Mouse (Mus musculus) liver, adult 2 months (tissue): Measurements from ENCODE around the gene Mrps27. TPM values are rescaled to one million over a fixed set of nuclear protein-coding genes. Genes with fewer than 3 reads are reported as not detected.
A peak's percentile ranks its signal among the peaks of the same experiment; 100 is the strongest.

Experiments
- DNase-seq: peaks from one replicate; pipeline ENCODE4 v3.0.0-alpha.2; 2011; ENCODE audit warnings: low read depth, low spot score; ENCODE audit errors: extremely low read depth
- H3K27ac ChIP-seq: fragments of 200-500 bp; replicated peaks from 2 replicates; pipeline ENCODE4 v1.5.1; 2012; ENCODE audit warnings: low read depth, mild to moderate bottlenecking, control low read depth, inconsistent platforms, low read length; ENCODE audit not compliant: insufficient read depth
- H3K27me3 ChIP-seq: fragments of 200-500 bp; 2 replicates; pipeline ENCODE4 v1.6.1; 2012; ENCODE audit warnings: mild to moderate bottlenecking, moderate library complexity, low read length, inconsistent platforms; ENCODE audit not compliant: control insufficient read depth, insufficient read depth
- H3K36me3 ChIP-seq: fragments of 200-500 bp; 2 replicates; pipeline ENCODE4 v1.6.1; 2012; ENCODE audit warnings: low read length, inconsistent platforms; ENCODE audit not compliant: control insufficient read depth, insufficient read depth
- H3K4me1 ChIP-seq: fragments of 200-500 bp; 2 replicates; pipeline ENCODE4 v1.6.1; 2011; ENCODE audit warnings: low read length; ENCODE audit not compliant: control insufficient read depth, insufficient read depth
- H3K4me3 ChIP-seq: fragments of 200-500 bp; 2 replicates; pipeline ENCODE4 v1.5.1; 2011; ENCODE audit warnings: low read depth, mild to moderate bottlenecking, control low read depth, low read length, moderate library complexity; ENCODE audit not compliant: insufficient read depth
- H3K79me2 ChIP-seq: fragments of 200-500 bp; 2 replicates; pipeline ENCODE4 v1.6.1; 2012; ENCODE audit warnings: inconsistent platforms, mild to moderate bottlenecking, low read length, moderate library complexity; ENCODE audit not compliant: control insufficient read depth, insufficient read depth
- H3K9ac ChIP-seq: fragments of 200-500 bp; 2 replicates; pipeline ENCODE4 v1.6.1; 2012; ENCODE audit warnings: low read depth, mild to moderate bottlenecking, control low read depth, inconsistent platforms, low read length
- CTCF ChIP-seq: fragments of 200-500 bp; IDR thresholded peaks from 2 replicates; pipeline ENCODE4 v1.5.1; 2011; ENCODE audit warnings: low read depth, low read length, control low read depth
- POLR2A ChIP-seq: fragments of 200-500 bp; IDR thresholded peaks from 2 replicates; pipeline ENCODE4 v1.6.1; 2011; ENCODE audit warnings: low read length, control low read depth; ENCODE audit not compliant: insufficient read depth; ENCODE audit errors: extremely low read depth
- WGBS: fragments of 180-500 bp; shearing (Covaris S2); methylation state at CpG from one replicate; pipeline ENCODE4 v1.1.7; 2018; 5-methylcytosine and 5-hydroxymethylcytosine counted together
- polyA plus RNA-seq: library from polyadenylated mRNA; depleted of rRNA; stranded (reverse); fragments of >200 nt; gene quantifications from 2 replicates; pipeline ENCODE4 v1.2.3, GENCODE M21; 2012
- total RNA-seq: library from RNA; depleted of rRNA; stranded (reverse); fragments of >200 nt; gene quantifications from 2 replicates; pipeline ENCODE4 v1.2.3, GENCODE M21; 2014

Gene Mrps27
- total and polyA plus RNA-seq, 2 experiments, result 19.3 to 24.1 TPM

DNA sequence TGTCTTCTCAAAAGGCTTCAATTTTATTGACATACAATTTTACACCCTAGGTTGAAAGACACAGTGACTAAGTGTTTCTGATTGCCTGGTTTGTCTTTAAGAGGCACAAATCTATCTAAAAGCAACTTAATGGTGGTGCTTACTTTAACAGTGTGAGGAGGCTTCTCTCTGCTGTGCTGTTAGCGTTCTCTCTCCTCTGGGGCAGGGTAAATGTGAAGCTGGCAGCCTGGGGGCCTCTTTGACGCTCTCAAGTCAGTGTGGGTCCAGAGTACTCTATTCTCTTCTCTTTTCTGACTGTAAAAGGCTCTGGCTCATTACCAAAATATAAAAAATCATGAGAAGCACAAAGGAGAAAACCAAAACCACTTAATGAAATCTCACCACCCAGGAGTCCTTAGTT is 64.6 kb downstream of the Mrps27 start:
- H3K36me3 ChIP-seq, result peaks cover 34% of the 10 kb centered on the region

DNA sequence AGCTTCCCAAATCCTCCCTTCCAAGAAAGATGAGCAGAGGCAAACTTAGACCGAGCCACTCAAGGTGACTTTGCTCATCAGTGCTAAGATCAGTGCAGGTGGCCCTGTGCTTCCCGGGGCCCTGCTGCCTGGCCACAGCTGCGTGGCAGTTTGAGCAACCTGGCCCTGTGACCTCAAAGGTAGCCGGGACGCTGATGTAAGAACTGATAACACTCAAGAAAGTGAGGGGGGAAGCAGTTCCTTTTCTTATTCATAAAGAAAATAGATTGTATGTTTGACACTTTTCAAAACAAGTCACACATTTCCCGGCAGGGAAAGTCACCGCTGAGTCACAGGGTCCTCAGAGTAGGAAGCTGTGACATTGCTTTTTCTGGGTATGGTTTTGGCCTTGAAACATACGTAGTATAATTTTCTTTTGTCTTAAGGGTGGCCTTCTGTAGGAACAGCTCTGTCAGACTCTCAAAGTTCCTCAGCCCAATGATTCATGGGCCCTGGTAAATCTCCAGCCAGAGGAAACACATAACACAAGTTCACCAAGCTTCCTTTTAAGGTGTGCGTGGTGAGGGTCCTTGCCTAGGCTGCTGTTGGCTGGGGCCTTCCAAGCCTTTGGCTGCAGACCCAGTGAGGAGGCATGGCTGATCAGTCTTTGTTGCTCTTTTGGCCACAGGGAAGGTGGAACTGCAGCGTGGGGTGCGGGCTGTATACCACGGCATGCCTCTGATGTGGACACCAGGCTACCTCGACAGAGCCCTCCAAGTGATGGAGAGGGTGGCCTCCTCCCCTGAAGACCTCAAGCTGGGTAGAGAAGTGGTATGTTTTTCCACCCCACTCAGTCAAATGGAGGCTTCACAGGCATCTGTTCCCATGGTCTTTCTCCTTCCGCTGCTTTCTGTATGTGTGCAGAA is 66.3 kb downstream of the Mrps27 start:
- no peak overlapping the region for H3K4me3 ChIP-seq
- TF ChIP-seq CTCF (no peak), POLR2A (no peak)
- no peaks in the 10 kb centered on the region for H3K4me1 ChIP-seq
- H3K79me2 ChIP-seq, result no peaks in the 10 kb centered on the region
- H3K27ac ChIP-seq, result no peak overlapping the region
- DNase-seq, result no peak
- H3K36me3 ChIP-seq, result peaks cover 31% of the 10 kb centered on the region
- H3K9ac ChIP-seq, result no peak overlapping the region
- no peaks in the 10 kb centered on the region for H3K27me3 ChIP-seq
- WGBS, result 84% methylated on average over 14 of the region's 14 CpGs

More for the DNA sequence above, 64.6 kb downstream of the Mrps27 start:
- no peak overlapping the region for H3K9ac ChIP-seq
- TF ChIP-seq CTCF (no peak), POLR2A (no peak)
- no peak overlapping the region for H3K27ac ChIP-seq
- DNase-seq, result no peak
- no peaks in the 10 kb centered on the region for H3K27me3 ChIP-seq
- no peaks in the 10 kb centered on the region for H3K79me2 ChIP-seq
- H3K4me3 ChIP-seq, result no peak overlapping the region
- H3K4me1 ChIP-seq, result no peaks in the 10 kb centered on the region
- 90% methylated on average over 2 of the region's 2 CpGs for WGBS

DNA sequence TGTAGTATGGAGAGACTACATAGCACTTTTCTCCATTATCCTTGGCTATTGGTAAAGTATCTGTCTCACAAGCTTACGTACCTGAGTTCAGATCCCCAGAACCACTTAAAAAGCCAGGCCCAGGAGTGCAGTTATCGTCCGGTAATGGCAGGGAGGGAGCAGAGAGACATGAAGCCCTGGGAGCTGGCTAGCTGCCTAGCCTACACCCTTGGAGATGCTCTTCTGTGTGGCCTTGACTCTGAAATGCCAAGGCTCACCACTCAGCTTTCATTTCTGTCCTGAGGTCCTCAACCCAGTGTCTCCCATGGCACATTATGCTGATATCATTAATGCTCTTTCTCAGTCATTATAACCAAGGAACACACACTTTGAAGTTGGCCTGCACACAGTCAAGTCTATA is 67.2 kb downstream of the Mrps27 start:
- Histone ChIP-seq H3K4me1 (no peaks in the 10 kb centered on the region), H3K4me3 (no peak overlapping the region), H3K79me2 (no peaks in the 10 kb centered on the region), H3K9ac (no peak overlapping the region), H3K27ac (no peak overlapping the region), H3K36me3 (peaks cover 33% of the 10 kb centered on the region), H3K27me3 (no peaks in the 10 kb centered on the region)
- TF ChIP-seq CTCF (no peak), POLR2A (no peak)
- DNase-seq, result no peak
- WGBS, result 94% methylated on average over 3 of the region's 3 CpGs

DNA sequence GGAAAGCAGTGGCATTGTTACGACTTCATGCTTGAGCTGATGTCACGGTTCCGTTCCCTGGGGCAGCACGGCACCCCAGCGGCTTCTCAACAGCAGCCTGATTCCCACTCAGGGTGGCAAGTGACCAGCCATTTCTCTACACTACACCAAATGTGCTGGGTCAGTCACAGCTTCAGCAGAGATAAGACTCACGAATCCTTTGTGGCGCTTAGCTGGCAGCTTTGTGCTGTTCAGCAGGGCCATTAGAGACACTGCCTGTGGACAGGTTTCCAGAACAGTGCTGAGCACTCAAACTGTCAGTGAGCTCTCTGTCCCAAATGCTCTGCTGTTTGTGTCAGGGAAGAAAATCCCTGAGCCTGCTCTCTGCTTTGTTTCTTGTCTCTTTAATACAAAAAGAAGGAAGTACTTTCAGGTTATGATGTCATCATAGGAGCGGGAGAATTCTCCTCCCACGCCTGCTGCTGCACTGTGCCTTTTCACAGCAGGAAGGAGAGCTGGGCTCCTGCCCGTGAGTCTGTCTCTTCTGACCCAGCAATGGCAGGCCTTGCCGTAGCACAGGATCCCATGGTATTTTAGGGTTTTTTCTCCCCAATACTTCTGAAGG is 68.0 kb downstream of the Mrps27 start:
- no peaks in the 10 kb centered on the region for H3K27me3 ChIP-seq
- peak; percentile 7 for DNase-seq
- H3K79me2 ChIP-seq, result no peaks in the 10 kb centered on the region
- TF ChIP-seq POLR2A (no peak), CTCF (no peak)
- no peaks in the 10 kb centered on the region for H3K4me1 ChIP-seq
- H3K4me3 ChIP-seq, result no peak overlapping the region
- peaks cover 30% of the 10 kb centered on the region for H3K36me3 ChIP-seq
- 73% methylated on average over 11 of the region's 11 CpGs for WGBS
- peak overlapping the region; percentile 42; the same call in 1 of the 2 replicates for H3K27ac ChIP-seq
- 0 out of 2 replicates have a peak overlapping the region, but pooled peaks have one; percentile 31 for H3K9ac ChIP-seq

DNA sequence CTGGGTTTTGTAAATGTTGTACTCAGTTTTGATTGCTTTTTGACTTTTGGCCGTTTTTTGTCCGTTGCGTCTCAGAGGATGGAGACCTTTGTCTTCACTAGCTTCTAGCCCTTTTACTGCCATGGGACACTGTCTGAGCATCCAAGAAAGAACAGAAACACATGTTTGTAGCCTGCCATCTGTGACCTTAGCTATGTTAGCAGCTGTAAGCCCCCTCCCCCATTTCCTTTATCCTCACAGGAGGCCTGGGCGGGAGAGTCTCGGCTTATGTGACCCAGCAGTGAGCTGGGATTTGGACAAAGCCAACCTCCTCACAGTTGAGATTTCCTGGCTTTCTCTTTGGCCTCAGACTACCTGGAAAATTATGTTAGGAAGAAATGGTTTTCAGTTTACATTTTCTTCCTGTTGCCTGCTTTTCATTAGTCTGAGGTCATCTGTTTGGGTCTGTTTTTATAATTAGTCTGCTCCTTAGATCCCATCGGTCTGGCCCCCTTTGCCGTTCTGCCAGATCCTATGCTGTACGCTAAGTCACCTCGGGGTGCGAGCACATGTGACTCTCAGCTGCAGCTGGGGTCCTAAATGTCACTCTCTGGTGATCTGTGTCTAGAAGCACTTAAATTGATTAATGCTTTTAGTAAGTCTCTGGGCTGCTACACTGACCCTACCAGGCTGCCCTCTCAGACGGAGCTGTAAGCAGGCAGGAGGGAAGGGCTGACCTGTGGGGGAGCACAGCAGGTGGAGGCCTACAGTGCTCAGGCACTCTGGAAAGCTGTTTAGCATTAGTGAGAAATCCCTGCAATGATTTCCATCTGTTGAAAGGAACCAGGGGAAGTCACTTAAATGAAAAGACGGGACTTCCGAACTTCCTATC is 69.1 kb downstream of the Mrps27 start:
- DNase-seq, result no peak
- TF ChIP-seq POLR2A, result no peak
- TF ChIP-seq CTCF, result no peak
- Histone ChIP-seq H3K79me2 (no peaks in the 10 kb centered on the region), H3K27me3 (no peaks in the 10 kb centered on the region), H3K4me1 (no peaks in the 10 kb centered on the region), H3K27ac (no peak overlapping the region), H3K36me3 (peaks cover 28% of the 10 kb centered on the region), H3K4me3 (no peak overlapping the region), H3K9ac (no peak overlapping the region)
- WGBS, result 92% methylated on average over 13 of the region's 13 CpGs
